Mouse (Mus musculus): ENCODE measurements at regions not wholly inside any gene's neighbourhood (a gene's known extent, or its start where the extent isn't known, plus 50 kb on each side); places are given as distances from the start of the nearest gene placed in this dataset.

- Histone ChIP-seq H3K27ac (ENCODE audit: low read length) (no peak overlapping the region), H3K9ac (ENCODE audit: low read depth, low read length) (no peak overlapping the region), H3K36me3 (ENCODE audit: control insufficient read depth, insufficient read depth) (no peaks in the 10 kb centered on the region), H3K9me3 (replicated peaks; ENCODE audit: control insufficient read depth, low read length) (no peaks in the 10 kb centered on the region), H3K4me1 (ENCODE audit: control insufficient read depth, low read depth, low read length) (no peaks in the 10 kb centered on the region), H3K4me3 (ENCODE audit: low read depth, low read length) (no peak overlapping the region), H3K27me3 (ENCODE audit: control insufficient read depth, insufficient read depth, low read depth, low read length) (no peaks in the 10 kb centered on the region), H3K4me2 (ENCODE audit: low read depth, low read length) (no peak overlapping the region)
- no peak for ATAC-seq (ENCODE audit: low read depth)
- WGBS (ENCODE audit: insufficient replicate concordance): 57% methylated on average over 5 of the region's 5 CpGs
These were observed 112.4 kb upstream of the Mpped2 start for GRCm38 (mm10) chr2:106580663-106581062.

- Histone ChIP-seq H3K4me2 (ENCODE audit: low read depth, low read length) (no peak overlapping the region), H3K27ac (ENCODE audit: low read length) (no peak overlapping the region), H3K9ac (ENCODE audit: low read depth, low read length) (no peak overlapping the region), H3K9me3 (replicated peaks; ENCODE audit: control insufficient read depth, low read length) (no peaks in the 10 kb centered on the region), H3K36me3 (ENCODE audit: control insufficient read depth, insufficient read depth) (no peaks in the 10 kb centered on the region), H3K27me3 (ENCODE audit: control insufficient read depth, insufficient read depth, low read depth, low read length) (no peaks in the 10 kb centered on the region), H3K4me3 (ENCODE audit: low read depth, low read length) (no peak overlapping the region), H3K4me1 (ENCODE audit: control insufficient read depth, low read depth, low read length) (no peaks in the 10 kb centered on the region)
- ATAC-seq (ENCODE audit: low read depth): no peak
- WGBS (ENCODE audit: insufficient replicate concordance): 63% methylated on average over 3 of the region's 3 CpGs
These were observed 71.8 kb upstream of the Mpped2 start for GRCm38 (mm10) chr2:106621251-106621650.

- no peaks in the 10 kb centered on the region for H3K36me3 ChIP-seq (ENCODE audit: control insufficient read depth, insufficient read depth)
- ATAC-seq (ENCODE audit: low read depth): no peak
- H3K4me2 ChIP-seq (ENCODE audit: low read depth, low read length): no peak overlapping the region
- no peaks in the 10 kb centered on the region for H3K27me3 ChIP-seq (ENCODE audit: control insufficient read depth, insufficient read depth, low read depth, low read length)
- no peaks in the 10 kb centered on the region for H3K4me1 ChIP-seq (ENCODE audit: control insufficient read depth, low read depth, low read length)
- H3K27ac ChIP-seq (ENCODE audit: low read length): no peak overlapping the region
- no peaks in the 10 kb centered on the region for H3K9me3 ChIP-seq (replicated peaks; ENCODE audit: control insufficient read depth, low read length)
- 52% methylated on average over 5 of the region's 5 CpGs for WGBS (ENCODE audit: insufficient replicate concordance)
- H3K4me3 ChIP-seq (ENCODE audit: low read depth, low read length): no peak overlapping the region
- H3K9ac ChIP-seq (ENCODE audit: low read depth, low read length): no peak overlapping the region
These were observed 70.7 kb upstream of the Mpped2 start for GRCm38 (mm10) chr2:106622326-106622725.

GRCm38 (mm10) chr2:106623680-106624079, 69.4 kb upstream of the Mpped2 start:
- H3K27ac ChIP-seq (ENCODE audit: low read length): no peak overlapping the region
- 61% methylated on average over 2 of the region's 2 CpGs for WGBS (ENCODE audit: insufficient replicate concordance)
- ATAC-seq (ENCODE audit: low read depth): no peak
- no peak overlapping the region for H3K9ac ChIP-seq (ENCODE audit: low read depth, low read length)
- no peaks in the 10 kb centered on the region for H3K4me1 ChIP-seq (ENCODE audit: control insufficient read depth, low read depth, low read length)
- H3K4me2 ChIP-seq (ENCODE audit: low read depth, low read length): no peak overlapping the region
- no peak overlapping the region for H3K4me3 ChIP-seq (ENCODE audit: low read depth, low read length)
- no peaks in the 10 kb centered on the region for H3K27me3 ChIP-seq (ENCODE audit: control insufficient read depth, insufficient read depth, low read depth, low read length)
- no peaks in the 10 kb centered on the region for H3K36me3 ChIP-seq (ENCODE audit: control insufficient read depth, insufficient read depth)
- no peaks in the 10 kb centered on the region for H3K9me3 ChIP-seq (replicated peaks; ENCODE audit: control insufficient read depth, low read length)

GRCm38 (mm10) chr2:106631986-106632385, 61.1 kb upstream of the Mpped2 start:
- H3K4me3 ChIP-seq (ENCODE audit: low read depth, low read length): no peak overlapping the region
- no peaks in the 10 kb centered on the region for H3K4me1 ChIP-seq (ENCODE audit: control insufficient read depth, low read depth, low read length)
- no peak for ATAC-seq (ENCODE audit: low read depth)
- no peak overlapping the region for H3K4me2 ChIP-seq (ENCODE audit: low read depth, low read length)
- no peaks in the 10 kb centered on the region for H3K36me3 ChIP-seq (ENCODE audit: control insufficient read depth, insufficient read depth)
- H3K9me3 ChIP-seq (replicated peaks; ENCODE audit: control insufficient read depth, low read length): no peaks in the 10 kb centered on the region
- 54% methylated on average over 8 of the region's 8 CpGs for WGBS (ENCODE audit: insufficient replicate concordance)
- H3K9ac ChIP-seq (ENCODE audit: low read depth, low read length): no peak overlapping the region
- H3K27me3 ChIP-seq (ENCODE audit: control insufficient read depth, insufficient read depth, low read depth, low read length): no peaks in the 10 kb centered on the region
- H3K27ac ChIP-seq (ENCODE audit: low read length): no peak overlapping the region

All from liver, embryonic 16.5 days (tissue).